Mouse (Mus musculus): ENCODE results near the gene Olfr1254. TPM values are rescaled to one million over a fixed set of nuclear protein-coding genes. Genes with fewer than 3 reads are reported as not detected.

The Olfr1254 gene
- not detected in 2 replicates for total RNA-seq (2014; rRNA removed)
- not detected in 2 replicates for polyA plus RNA-seq (2015; fragmentation: Nextera tagmentation; extraction: Ambion mirVana)

DNA sequence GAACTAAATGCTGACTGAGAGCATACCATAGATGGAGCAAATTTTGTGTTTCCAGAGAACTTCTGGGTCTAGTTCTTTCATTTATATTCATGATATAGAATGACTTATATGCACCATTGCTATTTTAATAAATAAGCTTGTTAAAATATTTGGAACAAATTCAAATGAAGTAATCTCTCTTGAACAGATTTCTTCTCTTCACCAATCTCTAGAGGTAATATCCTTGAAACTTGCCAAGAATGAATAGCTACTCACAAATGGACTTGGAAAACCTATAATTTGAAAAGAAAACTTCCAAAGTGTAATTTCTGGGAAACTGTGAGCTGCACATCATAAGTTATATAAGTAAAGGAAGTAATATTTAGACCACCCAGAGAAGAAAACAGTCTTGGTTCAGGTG, at the start of gene Olfr1254:
Gene Olfr1254, minus strand, starts transcription at position 101 of the 400 bp plus-strand sequence.
- no peak for ATAC-seq
- no peaks in the 10 kb centered on the region for H3K9me3 ChIP-seq (ENCODE audit: low read length)
- no peaks in the 10 kb centered on the region for H3K27me3 ChIP-seq (ENCODE audit: insufficient read depth, low read length)
- H3K4me1 ChIP-seq (ENCODE audit: insufficient read depth): no peaks in the 10 kb centered on the region
- no peak for DNase-seq
- no peak for TF ChIP-seq CTCF (IDR thresholded peaks at IDR 0.05; ENCODE audit: low read depth)
- H3K36me3 ChIP-seq (ENCODE audit: insufficient read depth): no peaks in the 10 kb centered on the region
- H3K27ac ChIP-seq (ENCODE audit: low read depth, low read length): no peak within 1 kb of the TSS
- no peak within 1 kb of the TSS for H3K9ac ChIP-seq
- no peak within 1 kb of the TSS for H3K4me2 ChIP-seq (ENCODE audit: low read depth)
- H3K4me3 ChIP-seq (ENCODE audit: low read depth, low read length): no peak within 1 kb of the TSS

DNA sequence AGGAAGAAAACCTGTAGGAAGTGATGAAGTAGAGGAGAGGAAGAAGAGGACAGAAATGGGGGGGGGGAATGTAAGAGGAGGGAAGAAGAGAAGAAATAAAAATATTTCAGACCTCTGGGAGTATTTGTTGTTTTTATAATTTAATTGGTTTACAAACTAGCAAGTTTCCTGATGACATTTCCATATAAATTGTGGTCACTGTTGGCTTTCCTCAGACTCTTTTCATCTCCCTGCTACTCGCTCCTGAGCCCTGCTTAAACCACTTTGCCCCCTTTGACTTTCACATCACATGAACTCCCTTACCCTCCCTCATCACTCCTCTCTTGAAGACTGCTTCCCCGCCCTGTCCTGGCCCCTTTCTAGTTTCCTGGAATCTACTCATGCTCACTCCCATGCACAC, 48.0 kb upstream of the Olfr1254 start, which contains the start of gene Olfr1256:
Gene Olfr1256, minus strand, starts transcription at position 101 of the 400 bp plus-strand sequence.
- Histone ChIP-seq H3K27ac (ENCODE audit: low read depth, low read length) (no peak within 1 kb of the TSS), H3K36me3 (ENCODE audit: insufficient read depth) (no peaks in the 10 kb centered on the region), H3K27me3 (ENCODE audit: insufficient read depth, low read length) (no peaks in the 10 kb centered on the region), H3K4me3 (ENCODE audit: low read depth, low read length) (no peak within 1 kb of the TSS), H3K4me1 (ENCODE audit: insufficient read depth) (no peaks in the 10 kb centered on the region), H3K9me3 (ENCODE audit: low read length) (no peaks in the 10 kb centered on the region), H3K4me2 (ENCODE audit: low read depth) (no peak within 1 kb of the TSS), H3K9ac (no peak within 1 kb of the TSS)
- TF ChIP-seq CTCF (IDR thresholded peaks at IDR 0.05; ENCODE audit: low read depth): no peak
- DNase-seq: no peak
- WGBS: 54% methylated on average over 2 of the region's 2 CpGs
- ATAC-seq: no peak

DNA sequence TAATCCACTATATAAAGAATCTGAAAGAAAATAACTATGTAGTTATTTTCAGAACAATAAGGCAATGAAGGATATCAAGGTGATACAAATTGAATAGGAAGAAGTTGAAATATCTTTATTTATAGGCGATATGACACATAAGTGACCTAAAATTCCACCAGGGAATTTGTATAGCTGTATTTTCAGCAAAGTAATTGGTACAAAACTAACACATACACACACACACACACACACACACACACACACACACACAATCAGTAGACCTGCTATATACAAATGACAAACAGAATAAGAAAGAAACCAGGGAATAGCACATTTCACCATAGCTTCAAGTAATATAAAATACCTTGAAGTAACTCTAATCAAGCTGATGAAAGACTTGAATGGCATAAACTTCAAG, 26.8 kb upstream of the Olfr1254 start:
- no peak overlapping the region for H3K4me2 ChIP-seq (ENCODE audit: low read depth)
- no peak overlapping the region for H3K9ac ChIP-seq
- DNase-seq: no peak
- H3K27ac ChIP-seq (ENCODE audit: low read depth, low read length): no peak overlapping the region
- TF ChIP-seq CTCF (IDR thresholded peaks at IDR 0.05; ENCODE audit: low read depth): no peak
- no peaks in the 10 kb centered on the region for H3K4me1 ChIP-seq (ENCODE audit: insufficient read depth)
- H3K36me3 ChIP-seq (ENCODE audit: insufficient read depth): no peaks in the 10 kb centered on the region
- no peaks in the 10 kb centered on the region for H3K9me3 ChIP-seq (ENCODE audit: low read length)
- ATAC-seq: no peak
- no peak overlapping the region for H3K4me3 ChIP-seq (ENCODE audit: low read depth, low read length)
- 89% methylated on average over 1 of the region's 1 CpGs for WGBS
- no peaks in the 10 kb centered on the region for H3K27me3 ChIP-seq (ENCODE audit: insufficient read depth, low read length)

DNA sequence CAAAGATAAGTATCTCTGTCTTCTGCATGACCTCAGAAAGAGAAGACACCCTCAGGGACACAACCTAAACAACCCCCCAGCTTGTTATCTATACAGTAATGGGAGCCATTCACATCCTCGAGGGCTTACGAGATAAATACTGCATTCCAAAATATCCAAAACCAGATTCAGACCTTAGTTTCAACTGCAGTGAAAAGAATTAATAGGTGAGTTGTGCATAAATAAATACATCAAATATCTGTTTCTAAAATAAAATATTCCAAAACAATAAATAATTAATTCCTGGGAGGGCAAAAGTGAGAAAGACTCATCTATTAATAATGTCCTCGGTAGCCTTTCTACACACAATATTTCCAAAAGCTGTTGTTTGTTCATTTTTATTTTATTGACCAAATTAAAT, 18.3 kb upstream of the Olfr1254 start, which contains the start of gene Olfr1255:
Gene Olfr1255, plus strand, starts transcription at position 301 of the 400 bp plus-strand sequence.
- ATAC-seq (no peak), DNase-seq (no peak)
- Histone ChIP-seq H3K9ac (no peak within 1 kb of the TSS), H3K4me1 (ENCODE audit: insufficient read depth) (no peaks in the 10 kb centered on the region), H3K27me3 (ENCODE audit: insufficient read depth, low read length) (no peaks in the 10 kb centered on the region), H3K27ac (ENCODE audit: low read depth, low read length) (no peak within 1 kb of the TSS), H3K4me3 (ENCODE audit: low read depth, low read length) (no peak within 1 kb of the TSS), H3K36me3 (ENCODE audit: insufficient read depth) (no peaks in the 10 kb centered on the region), H3K4me2 (ENCODE audit: low read depth) (no peak within 1 kb of the TSS), H3K9me3 (ENCODE audit: low read length) (no peaks in the 10 kb centered on the region)
- WGBS: 92% methylated on average over 3 of the region's 3 CpGs
- TF ChIP-seq CTCF (IDR thresholded peaks at IDR 0.05; ENCODE audit: low read depth): no peak

DNA sequence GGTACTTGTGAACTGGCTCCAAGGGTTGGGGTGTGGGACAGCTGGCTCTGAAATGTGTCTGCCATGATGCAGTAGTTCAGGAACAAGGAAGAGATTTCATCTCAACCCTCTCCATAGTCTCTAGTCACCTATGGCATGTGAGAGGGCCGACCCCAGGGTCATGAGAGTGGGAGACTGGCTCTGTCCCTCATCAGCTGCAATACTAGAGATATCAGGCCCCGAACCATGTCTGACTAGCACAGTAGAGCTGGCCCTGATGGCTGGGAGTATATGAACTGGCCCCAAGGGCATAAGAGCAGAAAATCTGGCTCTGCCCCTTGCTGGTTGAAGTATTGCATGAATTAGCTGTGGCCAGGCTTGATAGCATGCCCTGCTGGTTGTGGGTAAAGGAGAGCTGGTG, 17.3 kb upstream of the Olfr1254 start:
- DNase-seq: no peak

DNA sequence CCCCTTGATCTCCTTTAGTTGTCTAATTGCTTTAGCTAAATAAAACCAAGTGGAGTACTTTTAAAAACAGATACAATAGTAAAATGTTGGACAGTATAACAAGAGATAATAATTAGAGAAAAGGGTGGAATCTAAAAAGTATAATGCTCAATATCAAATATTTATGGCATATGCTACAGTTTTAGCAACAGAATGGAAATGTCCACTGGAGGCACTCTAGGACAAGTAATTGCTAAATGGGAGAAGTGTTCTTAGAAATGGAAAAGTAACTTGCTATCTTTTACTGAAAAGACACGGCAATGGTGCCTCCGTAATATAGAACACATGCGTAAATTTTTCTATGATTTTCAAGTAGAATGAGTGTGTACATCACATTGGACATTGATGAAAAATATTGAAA, 6.2 kb upstream of the Olfr1254 start:
- TF ChIP-seq CTCF (IDR thresholded peaks at IDR 0.05; ENCODE audit: low read depth): no peak
- 93% methylated on average over 3 of the region's 3 CpGs for WGBS

More for the DNA sequence above, 17.3 kb upstream of the Olfr1254 start:
- H3K36me3 ChIP-seq (ENCODE audit: insufficient read depth): no peaks in the 10 kb centered on the region
- H3K4me3 ChIP-seq (ENCODE audit: low read depth, low read length): no peak overlapping the region
- H3K27ac ChIP-seq (ENCODE audit: low read depth, low read length): no peak overlapping the region
- no peak overlapping the region for H3K4me2 ChIP-seq (ENCODE audit: low read depth)
- no peaks in the 10 kb centered on the region for H3K4me1 ChIP-seq (ENCODE audit: insufficient read depth)
- no peak for ATAC-seq
- H3K27me3 ChIP-seq (ENCODE audit: insufficient read depth, low read length): no peaks in the 10 kb centered on the region
- no peaks in the 10 kb centered on the region for H3K9me3 ChIP-seq (ENCODE audit: low read length)
- TF ChIP-seq CTCF (IDR thresholded peaks at IDR 0.05; ENCODE audit: low read depth): no peak
- H3K9ac ChIP-seq: no peak overlapping the region
- WGBS: 77% methylated on average over 2 of the region's 2 CpGs

DNA sequence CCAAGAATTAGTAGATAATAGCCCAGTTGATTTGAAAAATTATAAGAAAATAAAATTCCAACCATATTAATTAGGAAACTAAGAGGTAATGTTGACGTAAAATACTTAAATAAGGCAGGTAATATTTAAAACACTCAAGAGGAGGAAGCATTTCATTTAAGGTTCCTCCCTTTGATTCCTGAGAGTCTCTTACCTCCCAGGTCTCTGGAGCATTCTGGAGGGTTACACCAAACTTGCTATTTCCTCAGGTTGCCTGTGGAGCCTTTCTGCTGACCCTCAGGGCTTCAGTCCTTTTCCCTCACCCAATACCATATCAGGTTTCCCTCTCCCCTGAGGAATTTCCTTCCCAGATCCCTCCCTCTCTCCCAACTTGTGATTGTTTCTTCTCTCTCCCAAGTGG, 36.4 kb downstream of the Olfr1254 start, which contains the start of gene Olfr1253:
Gene Olfr1253, minus strand, starts transcription at position 101 of the 400 bp plus-strand sequence.
- H3K4me1 ChIP-seq (ENCODE audit: insufficient read depth): no peaks in the 10 kb centered on the region
- 87% methylated on average over 1 of the region's 1 CpGs for WGBS
- no peak within 1 kb of the TSS for H3K9ac ChIP-seq
- H3K27me3 ChIP-seq (ENCODE audit: insufficient read depth, low read length): no peaks in the 10 kb centered on the region
- H3K27ac ChIP-seq (ENCODE audit: low read depth, low read length): no peak within 1 kb of the TSS
- H3K9me3 ChIP-seq (ENCODE audit: low read length): no peaks in the 10 kb centered on the region
- H3K4me2 ChIP-seq (ENCODE audit: low read depth): no peak within 1 kb of the TSS
- ATAC-seq (no peak), DNase-seq (no peak)
- no peak within 1 kb of the TSS for H3K4me3 ChIP-seq (ENCODE audit: low read depth, low read length)
- TF ChIP-seq CTCF (IDR thresholded peaks at IDR 0.05; ENCODE audit: low read depth): no peak
- H3K36me3 ChIP-seq (ENCODE audit: insufficient read depth): no peaks in the 10 kb centered on the region

More for the DNA sequence above, 6.2 kb upstream of the Olfr1254 start:
- no peak for DNase-seq
- Histone ChIP-seq H3K27ac (ENCODE audit: low read depth, low read length) (no peak overlapping the region), H3K27me3 (ENCODE audit: insufficient read depth, low read length) (no peaks in the 10 kb centered on the region), H3K36me3 (ENCODE audit: insufficient read depth) (no peaks in the 10 kb centered on the region), H3K4me3 (ENCODE audit: low read depth, low read length) (no peak overlapping the region), H3K9me3 (ENCODE audit: low read length) (no peaks in the 10 kb centered on the region), H3K4me2 (ENCODE audit: low read depth) (no peak overlapping the region), H3K9ac (no peak overlapping the region), H3K4me1 (ENCODE audit: insufficient read depth) (no peaks in the 10 kb centered on the region)
- ATAC-seq: no peak

Other genes with a start within 250 kb of the Olfr1254 start
- not detected in 2 replicates for gene Olfr1245, start 215.2 kb downstream of the Olfr1254 start, total RNA-seq (2014; rRNA removed)
- gene Olfr1245, start 215.2 kb downstream of the Olfr1254 start, polyA plus RNA-seq (2015; fragmentation: Nextera tagmentation; extraction: Ambion mirVana): not detected in 2 replicates
- not detected in 2 replicates for gene Olfr1246, start 200.5 kb downstream of the Olfr1254 start, total RNA-seq (2014; rRNA removed)
- gene Olfr1246, start 200.5 kb downstream of the Olfr1254 start, polyA plus RNA-seq (2015; fragmentation: Nextera tagmentation; extraction: Ambion mirVana): not detected in 2 replicates
- gene Olfr1247, start 179.5 kb downstream of the Olfr1254 start, total RNA-seq (2014; rRNA removed): not detected in 2 replicates
- not detected in 2 replicates for gene Olfr1247, start 179.5 kb downstream of the Olfr1254 start, polyA plus RNA-seq (2015; fragmentation: Nextera tagmentation; extraction: Ambion mirVana)
- gene Olfr1248, start 175.4 kb downstream of the Olfr1254 start, total RNA-seq (2014; rRNA removed): not detected in 2 replicates
- gene Olfr1248, start 175.4 kb downstream of the Olfr1254 start, polyA plus RNA-seq (2015; fragmentation: Nextera tagmentation; extraction: Ambion mirVana): not detected in 2 replicates
- not detected in 2 replicates for gene Olfr1249, start 158.6 kb downstream of the Olfr1254 start, total RNA-seq (2014; rRNA removed)
- gene Olfr1249, start 158.6 kb downstream of the Olfr1254 start, polyA plus RNA-seq (2015; fragmentation: Nextera tagmentation; extraction: Ambion mirVana): not detected in 2 replicates
- not detected in 2 replicates for gene Olfr1250, start 132.2 kb downstream of the Olfr1254 start, total RNA-seq (2014; rRNA removed)
- not detected in 2 replicates for gene Olfr1250, start 132.2 kb downstream of the Olfr1254 start, polyA plus RNA-seq (2015; fragmentation: Nextera tagmentation; extraction: Ambion mirVana)
- not detected in 2 replicates for gene Olfr1251, start 121.7 kb downstream of the Olfr1254 start, total RNA-seq (2014; rRNA removed)
- not detected in 2 replicates for gene Olfr1251, start 121.7 kb downstream of the Olfr1254 start, polyA plus RNA-seq (2015; fragmentation: Nextera tagmentation; extraction: Ambion mirVana)
- gene Olfr1252, start 68.6 kb downstream of the Olfr1254 start, total RNA-seq (2014; rRNA removed): not detected in 2 replicates
- not detected in 2 replicates for gene Olfr1252, start 68.6 kb downstream of the Olfr1254 start, polyA plus RNA-seq (2015; fragmentation: Nextera tagmentation; extraction: Ambion mirVana)
- not detected in 2 replicates for gene Olfr1253, start 36.5 kb downstream of the Olfr1254 start, total RNA-seq (2014; rRNA removed)
- not detected in 2 replicates for gene Olfr1253, start 36.5 kb downstream of the Olfr1254 start, polyA plus RNA-seq (2015; fragmentation: Nextera tagmentation; extraction: Ambion mirVana)
- gene Olfr1255, start 18.4 kb upstream of the Olfr1254 start, total RNA-seq (2014; rRNA removed): not detected in 2 replicates
- not detected in 2 replicates for gene Olfr1255, start 18.4 kb upstream of the Olfr1254 start, polyA plus RNA-seq (2015; fragmentation: Nextera tagmentation; extraction: Ambion mirVana)
- not detected in 2 replicates for gene Olfr1256, start 47.9 kb upstream of the Olfr1254 start, total RNA-seq (2014; rRNA removed)
- not detected in 2 replicates for gene Olfr1256, start 47.9 kb upstream of the Olfr1254 start, polyA plus RNA-seq (2015; fragmentation: Nextera tagmentation; extraction: Ambion mirVana)
- gene Olfr48, start 54.6 kb upstream of the Olfr1254 start, total RNA-seq (2014; rRNA removed): not detected in 2 replicates
- not detected in 2 replicates for gene Olfr48, start 54.6 kb upstream of the Olfr1254 start, polyA plus RNA-seq (2015; fragmentation: Nextera tagmentation; extraction: Ambion mirVana)
- gene Olfr1257, start 84.8 kb upstream of the Olfr1254 start, total RNA-seq (2014; rRNA removed): not detected in 2 replicates
- not detected in 2 replicates for gene Olfr1257, start 84.8 kb upstream of the Olfr1254 start, polyA plus RNA-seq (2015; fragmentation: Nextera tagmentation; extraction: Ambion mirVana)
- gene Olfr1258, start 133.7 kb upstream of the Olfr1254 start, total RNA-seq (2014; rRNA removed): not detected in 2 replicates
- not detected in 2 replicates for gene Olfr1258, start 133.7 kb upstream of the Olfr1254 start, polyA plus RNA-seq (2015; fragmentation: Nextera tagmentation; extraction: Ambion mirVana)
- not detected in 2 replicates for gene Olfr1259, start 155.0 kb upstream of the Olfr1254 start, total RNA-seq (2014; rRNA removed)
- gene Olfr1259, start 155.0 kb upstream of the Olfr1254 start, polyA plus RNA-seq (2015; fragmentation: Nextera tagmentation; extraction: Ambion mirVana): not detected in 2 replicates
- gene Olfr1260, start 180.7 kb upstream of the Olfr1254 start, total RNA-seq (2014; rRNA removed): not detected in 2 replicates
- gene Olfr1260, start 180.7 kb upstream of the Olfr1254 start, polyA plus RNA-seq (2015; fragmentation: Nextera tagmentation; extraction: Ambion mirVana): not detected in 2 replicates
- gene Olfr1261, start 197.6 kb upstream of the Olfr1254 start, total RNA-seq (2014; rRNA removed): not detected in 2 replicates
- not detected in 2 replicates for gene Olfr1261, start 197.6 kb upstream of the Olfr1254 start, polyA plus RNA-seq (2015; fragmentation: Nextera tagmentation; extraction: Ambion mirVana)
- gene Olfr1262, start 206.5 kb upstream of the Olfr1254 start, total RNA-seq (2014; rRNA removed): not detected in 2 replicates
- gene Olfr1262, start 206.5 kb upstream of the Olfr1254 start, polyA plus RNA-seq (2015; fragmentation: Nextera tagmentation; extraction: Ambion mirVana): not detected in 2 replicates
- not detected in 2 replicates for gene Olfr1263, start 218.5 kb upstream of the Olfr1254 start, total RNA-seq (2014; rRNA removed)
- gene Olfr1263, start 218.5 kb upstream of the Olfr1254 start, polyA plus RNA-seq (2015; fragmentation: Nextera tagmentation; extraction: Ambion mirVana): not detected in 2 replicates
- not detected in 2 replicates for gene Olfr1264, start 232.0 kb upstream of the Olfr1254 start, total RNA-seq (2014; rRNA removed)
- not detected in 2 replicates for gene Olfr1264, start 232.0 kb upstream of the Olfr1254 start, polyA plus RNA-seq (2015; fragmentation: Nextera tagmentation; extraction: Ambion mirVana)
- not detected in 2 replicates for gene Olfr1265, start 241.7 kb upstream of the Olfr1254 start, total RNA-seq (2014; rRNA removed)
- not detected in 2 replicates for gene Olfr1265, start 241.7 kb upstream of the Olfr1254 start, polyA plus RNA-seq (2015; fragmentation: Nextera tagmentation; extraction: Ambion mirVana)

Data from forebrain, postnatal 0 days (tissue).